Mouse (Mus musculus) kidney, embryonic 15.5 days (tissue): ENCODE results near the gene Plrg1. TPM values are rescaled to one million over a fixed set of nuclear protein-coding genes. Genes with fewer than 3 reads are reported as not detected.

ENCODE experiments used
- ATAC-seq: fragments of 200-750 bp; cut with Nextera tagmentation; replicated peaks from 2 replicates; pipeline ENCODE4 v1.8.0; 2017; ENCODE audit warnings: moderate TSS enrichment; ENCODE audit not compliant: low FRiP score
- H3K27ac ChIP-seq: fragments of 300-500 bp; sonication (generic); 2 replicates; pipeline ENCODE4 v1.5.1; 2015; ENCODE audit warnings: mild to moderate bottlenecking, inconsistent platforms
- H3K27me3 ChIP-seq: fragments of 300-500 bp; sonication (generic); 2 replicates; pipeline ENCODE4 v1.6.1; 2015; ENCODE audit warnings: inconsistent platforms
- H3K36me3 ChIP-seq: fragments of 300-500 bp; sonication (generic); 2 replicates; pipeline ENCODE4 v1.6.1; 2015; ENCODE audit warnings: inconsistent platforms
- H3K4me1 ChIP-seq: fragments of 300-500 bp; sonication (generic); 2 replicates; pipeline ENCODE4 v1.6.1; 2015; ENCODE audit warnings: inconsistent platforms
- H3K4me2 ChIP-seq: fragments of 300-500 bp; sonication (generic); 2 replicates; pipeline ENCODE4 v1.6.1; 2015; ENCODE audit warnings: moderate library complexity, mild to moderate bottlenecking, inconsistent platforms
- H3K4me3 ChIP-seq: fragments of 300-500 bp; sonication (generic); replicated peaks from 2 replicates; pipeline ENCODE4 v1.5.1; 2015; ENCODE audit warnings: mild to moderate bottlenecking, inconsistent platforms
- H3K9ac ChIP-seq: fragments of 300-500 bp; sonication (generic); 2 replicates; pipeline ENCODE4 v1.6.1; 2015; ENCODE audit warnings: mild to moderate bottlenecking, inconsistent platforms
- H3K9me3 ChIP-seq: fragments of 300-500 bp; sonication (generic); replicated peaks from 2 replicates; pipeline ENCODE4 v1.6.1; 2016; ENCODE audit warnings: inconsistent platforms
- WGBS: fragments of 180-500 bp; shearing (Covaris S2); methylation state at CpG from one replicate; pipeline ENCODE4 v1.1.7; 2015; ENCODE audit warnings: mixed read lengths; 5-methylcytosine and 5-hydroxymethylcytosine counted together
- polyA plus RNA-seq: library from polyadenylated mRNA; unstranded; fragments of >200 nt; fragmentation: Nextera tagmentation; extraction: Ambion mirVana; gene quantifications from 2 replicates; pipeline ENCODE4 v1.2.1, GENCODE M21; 2015

The Plrg1 gene
- polyA plus RNA-seq, 1 experiment from 2014 or later: 99.6 TPM

DNA sequence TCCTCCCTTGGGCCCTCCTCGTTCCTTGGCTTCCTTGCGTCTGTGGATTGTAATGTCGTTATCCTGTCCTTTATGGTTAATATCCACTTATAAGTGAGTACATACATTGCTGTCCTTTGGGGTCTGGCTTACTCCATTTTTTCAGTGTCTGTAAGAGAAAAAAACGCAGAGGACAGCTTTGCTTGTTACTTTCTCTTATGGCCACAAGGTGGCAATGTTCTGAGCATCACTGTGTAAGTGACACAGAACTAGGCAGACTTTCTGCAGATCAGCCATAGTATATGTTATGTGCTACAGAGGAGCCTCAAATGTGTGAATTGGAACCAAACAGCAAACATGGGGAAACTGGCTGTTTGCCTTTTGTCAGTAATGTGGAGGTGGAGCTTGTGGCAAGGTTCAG, 54.8 kb downstream of the Plrg1 start:
- no peak overlapping the region for H3K9ac ChIP-seq
- H3K36me3 ChIP-seq: no peaks in the 10 kb centered on the region
- no peak overlapping the region for H3K27ac ChIP-seq
- H3K4me3 ChIP-seq: no peak overlapping the region
- peaks cover 10% of the 10 kb centered on the region; the same call in 1 of the 2 replicates for H3K4me1 ChIP-seq
- 31% methylated on average over 4 of the region's 4 CpGs for WGBS
- no peaks in the 10 kb centered on the region for H3K9me3 ChIP-seq
- no peak; the same call in 1 of the 2 replicates for ATAC-seq
- peaks cover 17% of the 10 kb centered on the region for H3K27me3 ChIP-seq
- no peak overlapping the region for H3K4me2 ChIP-seq

DNA sequence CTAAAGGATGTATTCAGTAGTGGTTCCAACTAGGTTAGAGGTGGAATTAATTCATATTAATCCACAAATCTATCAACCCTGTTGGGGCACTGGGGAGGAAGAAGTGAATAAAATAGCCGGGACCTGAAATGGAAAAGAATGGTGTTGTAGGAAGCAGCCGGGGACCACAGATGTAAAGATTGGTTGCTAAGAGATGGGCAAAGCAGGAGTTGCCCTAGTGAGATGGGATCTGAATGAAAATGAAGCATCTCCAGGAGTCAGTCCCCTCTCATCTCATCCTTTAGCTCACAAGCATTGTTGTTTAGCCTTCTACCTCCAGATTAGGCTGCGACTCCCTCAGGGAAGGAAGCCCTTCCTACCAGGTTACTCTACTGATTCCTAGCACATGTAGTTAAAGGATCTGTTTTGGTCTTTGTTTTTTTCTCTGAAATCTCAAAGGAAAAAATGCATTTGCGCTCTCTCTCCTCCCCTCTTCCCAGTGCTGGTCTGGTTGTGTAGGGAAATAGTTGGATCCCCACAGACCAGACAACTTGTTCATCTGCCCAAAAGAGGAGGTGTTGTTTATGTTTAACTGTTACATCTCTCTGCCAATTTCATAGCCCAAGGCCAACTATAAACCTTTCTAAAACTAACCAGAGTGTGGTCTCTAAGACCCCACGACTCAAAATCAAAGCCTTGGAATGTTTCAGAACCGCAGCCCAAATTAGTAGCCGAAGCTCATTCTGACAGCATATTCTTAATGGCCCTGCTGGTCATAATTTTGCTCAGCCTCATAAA, 56.4 kb downstream of the Plrg1 start:
- no peak overlapping the region for H3K27ac ChIP-seq
- H3K27me3 ChIP-seq: peaks cover 20% of the 10 kb centered on the region
- H3K9ac ChIP-seq: no peak overlapping the region
- H3K9me3 ChIP-seq: no peaks in the 10 kb centered on the region
- H3K36me3 ChIP-seq: no peaks in the 10 kb centered on the region
- no peak overlapping the region for H3K4me3 ChIP-seq
- H3K4me2 ChIP-seq: no peak overlapping the region
- ATAC-seq: no peak
- WGBS: 44% methylated on average over 7 of the region's 7 CpGs
- peaks cover 10% of the 10 kb centered on the region; the same call in 1 of the 2 replicates for H3K4me1 ChIP-seq

DNA sequence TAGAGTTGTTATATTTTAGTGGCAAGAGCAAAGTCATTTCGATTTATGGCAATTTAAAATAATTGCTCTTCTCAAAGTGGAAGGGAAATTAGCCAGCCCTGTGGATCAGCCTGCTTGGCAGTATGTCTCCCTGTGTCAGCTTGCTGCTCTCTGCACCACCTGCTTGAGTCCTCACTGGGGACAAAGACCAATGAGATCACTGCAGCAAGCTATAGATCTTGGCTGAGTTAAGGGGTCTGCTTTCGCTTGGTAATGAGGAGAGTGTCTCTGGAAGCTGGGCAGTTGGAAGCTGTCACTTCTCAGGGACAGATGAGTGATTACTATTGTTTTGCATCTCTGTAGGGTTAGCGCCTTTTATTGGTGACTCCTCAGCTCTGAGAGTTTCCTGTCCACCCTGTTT, 57.5 kb downstream of the Plrg1 start:
- Histone ChIP-seq H3K9me3 (no peaks in the 10 kb centered on the region), H3K27ac (no peak overlapping the region), H3K4me2 (no peak overlapping the region), H3K27me3 (peaks cover 20% of the 10 kb centered on the region), H3K9ac (no peak overlapping the region), H3K4me1 (peaks cover 10% of the 10 kb centered on the region; the same call in 1 of the 2 replicates), H3K4me3 (no peak overlapping the region), H3K36me3 (no peaks in the 10 kb centered on the region)
- ATAC-seq: no peak
- WGBS: 8% methylated on average over 3 of the region's 3 CpGs

DNA sequence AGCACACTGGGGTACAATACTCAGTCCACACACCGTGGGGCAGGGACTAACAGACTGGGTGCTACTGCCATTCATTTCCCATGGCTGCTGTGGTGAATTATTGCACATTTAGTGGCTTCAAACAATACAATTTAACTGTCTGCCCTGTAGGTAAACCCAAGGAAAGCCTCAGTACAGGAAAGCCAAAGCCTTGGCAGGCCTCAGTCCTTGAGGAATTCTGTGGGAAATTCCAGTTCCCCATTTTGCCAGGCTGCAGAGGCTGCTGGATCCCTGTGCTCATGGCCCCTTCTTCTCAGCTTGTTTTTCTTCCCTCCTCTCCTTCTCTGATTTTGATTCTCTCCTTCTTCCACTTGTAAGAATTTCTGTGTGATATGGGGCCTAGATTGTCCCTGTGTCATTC, 59.6 kb downstream of the Plrg1 start:
- Histone ChIP-seq H3K4me2 (no peak overlapping the region), H3K36me3 (no peaks in the 10 kb centered on the region), H3K27ac (no peak overlapping the region), H3K4me3 (no peak overlapping the region), H3K9me3 (no peaks in the 10 kb centered on the region), H3K4me1 (peaks cover 10% of the 10 kb centered on the region; the same call in 1 of the 2 replicates), H3K27me3 (peaks cover 24% of the 10 kb centered on the region), H3K9ac (no peak overlapping the region)
- WGBS: 56% methylated on average over 1 of the region's 1 CpGs
- ATAC-seq: no peak

DNA sequence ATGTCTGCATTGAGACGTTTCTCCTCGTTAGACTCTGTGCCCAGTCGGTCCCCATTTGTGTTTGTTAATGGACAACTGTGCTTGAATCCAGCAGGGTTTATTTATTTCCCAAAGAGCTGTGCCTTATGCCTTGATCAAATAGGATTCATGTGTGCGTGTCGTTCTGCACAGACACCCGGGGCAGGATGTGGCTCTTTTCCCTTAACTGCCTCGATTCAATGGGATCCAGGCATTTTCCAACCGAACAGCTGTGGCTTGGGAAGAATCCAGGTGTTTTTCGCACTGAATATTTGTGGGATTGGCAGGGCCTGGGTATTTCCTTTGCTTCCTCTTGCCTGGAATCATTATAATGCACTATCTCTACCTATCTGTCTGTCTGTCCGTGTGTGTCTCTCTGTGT, 62.3 kb downstream of the Plrg1 start:
- no peak overlapping the region for H3K9ac ChIP-seq
- H3K27ac ChIP-seq: no peak overlapping the region
- H3K27me3 ChIP-seq: peaks cover 14% of the 10 kb centered on the region; the same call in 1 of the 2 replicates
- no peak for ATAC-seq
- H3K4me1 ChIP-seq: peaks cover 7% of the 10 kb centered on the region; the same call in 1 of the 2 replicates
- H3K9me3 ChIP-seq: no peaks in the 10 kb centered on the region
- WGBS: 71% methylated on average over 10 of the region's 10 CpGs
- H3K36me3 ChIP-seq: no peaks in the 10 kb centered on the region
- no peak overlapping the region for H3K4me2 ChIP-seq
- H3K4me3 ChIP-seq: no peak overlapping the region

Other genes with a start within 250 kb of the Plrg1 start
- 2.9 and 3.3 TPM in 2 replicates for gene Rbm46, start 179.0 kb upstream of the Plrg1 start, polyA plus RNA-seq
- 0.06 and 0.12 TPM in 2 replicates for gene Lrat, start 151.5 kb upstream of the Plrg1 start, polyA plus RNA-seq
- gene Fgg, start 47.8 kb upstream of the Plrg1 start, polyA plus RNA-seq: 4.0 and 8.8 TPM in 2 replicates
- 5.5 and 12.2 TPM in 2 replicates for gene Fga, start 29.4 kb upstream of the Plrg1 start, polyA plus RNA-seq
- 4.5 and 8.3 TPM in 2 replicates for gene Fgb, start 5.7 kb upstream of the Plrg1 start, polyA plus RNA-seq
- gene Dchs2, start 72.4 kb downstream of the Plrg1 start, polyA plus RNA-seq: 0.12 and 0.21 TPM in 2 replicates